Mouse (Mus musculus) megakaryocyte, embryonic 14.5 days (primary cell): Measurements from ENCODE around the gene Fcho2. TPM values are rescaled to one million over a fixed set of nuclear protein-coding genes. Genes with fewer than 3 reads are reported as not detected.
"Not testable (repeated sequence)": the region's sequence is repeated elsewhere in the genome, so short reads cannot be mapped to it uniquely, and the experiment has no call there.

Experiments used
- H3K27me3 ChIP-seq: replicated peaks from 2 replicates; pipeline ENCODE3; 2012; ENCODE audit warnings: inconsistent platforms
- H3K36me3 ChIP-seq: replicated peaks from 2 replicates; pipeline ENCODE3; 2012; ENCODE audit warnings: low read length, inconsistent platforms, mixed read lengths
- H3K4me1 ChIP-seq: 2 replicates; pipeline ENCODE4 v1.6.1; 2012; ENCODE audit warnings: inconsistent platforms
- H3K4me3 ChIP-seq: replicated peaks from 2 replicates; pipeline ENCODE3; 2012; ENCODE audit warnings: moderate library complexity, mild to moderate bottlenecking, inconsistent platforms
- H3K9me3 ChIP-seq: 2 replicates; pipeline ENCODE4 v1.6.1; 2012; ENCODE audit warnings: inconsistent platforms
- FLI1 ChIP-seq: IDR thresholded peaks from 2 replicates; pipeline ENCODE4 v1.6.1; 2012; ENCODE audit warnings: low read length, inconsistent platforms, mixed read lengths
- GATA1 ChIP-seq: IDR thresholded peaks from 3 replicates; pipeline ENCODE4 v1.6.1; 2012; ENCODE audit warnings: mixed read lengths, low read length, inconsistent platforms, borderline replicate concordance
- polyA plus RNA-seq: library from polyadenylated mRNA; stranded (reverse); fragments of >175 nt; gene quantifications from 2 replicates; pipeline ENCODE4 v1.2.3, GENCODE M21; 2012; ENCODE audit warnings: low replicate concordance; ENCODE audit not compliant: insufficient read depth

Gene Fcho2
- polyA plus RNA-seq: 0.39 TPM in 1 of 2 replicates, not detected in the other

DNA sequence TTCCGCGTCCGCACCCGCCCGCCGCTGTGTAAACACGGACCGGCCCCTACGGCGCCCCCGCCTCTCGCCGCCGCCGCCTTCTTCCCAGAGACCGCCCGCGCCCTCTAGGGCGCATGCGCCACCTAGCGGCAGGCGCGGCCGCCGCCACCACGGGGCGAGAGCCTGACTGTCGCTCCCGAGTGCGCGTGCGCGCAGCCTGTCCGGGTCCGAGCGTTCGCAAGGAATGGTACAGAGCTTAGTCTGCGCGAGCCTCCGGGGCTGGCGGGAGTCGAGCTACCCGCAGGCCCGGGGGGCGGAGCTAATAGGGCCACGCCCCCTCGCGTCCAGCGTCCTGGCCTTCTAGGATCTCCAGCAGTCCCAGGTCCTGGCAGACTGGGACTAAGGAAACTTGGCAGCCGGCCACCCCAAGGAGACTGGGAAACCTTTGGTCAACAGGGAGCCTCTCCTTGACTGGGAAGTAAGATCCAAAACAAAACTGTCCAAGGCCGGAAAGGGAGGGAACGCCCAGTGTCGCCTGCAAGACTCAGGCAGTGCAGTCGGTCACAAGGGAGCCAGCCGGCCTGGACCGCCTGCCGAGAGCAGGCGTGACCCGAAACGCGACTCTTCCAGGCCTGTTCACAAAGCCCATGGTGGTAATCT lies at the start of gene Fcho2:
TSS of gene Fcho2 (minus strand) at position 303 of the 639 bp plus-strand sequence.
- H3K4me3 ChIP-seq: peak within 1 kb of the TSS; percentile 98
- H3K9me3 ChIP-seq: no peaks in the 10 kb centered on the region
- TF ChIP-seq FLI1 (no peak), GATA1 (no peak)
- H3K36me3 ChIP-seq: no peaks in the 10 kb centered on the region
- H3K27me3 ChIP-seq: no peaks in the 10 kb centered on the region
- peaks cover 60% of the 10 kb centered on the region for H3K4me1 ChIP-seq

GRCm38 (mm10) chr13:98855291-98855690 lies 40.0 kb upstream of the Fcho2 start:
- H3K27me3 ChIP-seq: no peaks in the 10 kb centered on the region
- peaks cover 92% of the 10 kb centered on the region for H3K36me3 ChIP-seq
- TF ChIP-seq FLI1 (no peak), GATA1 (no peak)
- H3K9me3 ChIP-seq: no peaks in the 10 kb centered on the region
- no peaks in the 10 kb centered on the region; the same call in 1 of the 2 replicates for H3K4me1 ChIP-seq
- no peak overlapping the region for H3K4me3 ChIP-seq

DNA sequence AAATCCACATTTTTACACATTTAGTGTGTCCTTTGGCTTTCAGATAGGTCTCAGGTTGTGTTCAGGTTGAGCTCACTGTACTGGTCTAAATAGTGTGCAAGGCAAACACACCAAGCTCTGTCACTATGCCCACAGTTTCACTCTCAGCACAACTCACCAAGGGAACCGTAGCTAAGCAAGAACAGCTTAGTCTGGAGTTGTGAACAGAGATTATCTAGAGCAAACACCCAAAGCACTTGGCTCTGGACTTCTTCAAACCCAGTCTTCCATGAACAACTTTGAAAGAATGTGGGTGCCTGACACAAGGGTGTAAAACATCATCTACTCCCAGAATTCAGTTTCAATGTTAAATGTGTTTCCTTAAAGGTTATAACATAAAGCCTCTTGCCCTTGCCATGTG lies 30.5 kb upstream of the Fcho2 start:
- peaks cover 89% of the 10 kb centered on the region for H3K36me3 ChIP-seq
- H3K4me3 ChIP-seq: no peak overlapping the region
- TF ChIP-seq FLI1 (no peak), GATA1 (no peak)
- no peaks in the 10 kb centered on the region for H3K9me3 ChIP-seq
- no peaks in the 10 kb centered on the region for H3K4me1 ChIP-seq
- no peaks in the 10 kb centered on the region for H3K27me3 ChIP-seq

DNA sequence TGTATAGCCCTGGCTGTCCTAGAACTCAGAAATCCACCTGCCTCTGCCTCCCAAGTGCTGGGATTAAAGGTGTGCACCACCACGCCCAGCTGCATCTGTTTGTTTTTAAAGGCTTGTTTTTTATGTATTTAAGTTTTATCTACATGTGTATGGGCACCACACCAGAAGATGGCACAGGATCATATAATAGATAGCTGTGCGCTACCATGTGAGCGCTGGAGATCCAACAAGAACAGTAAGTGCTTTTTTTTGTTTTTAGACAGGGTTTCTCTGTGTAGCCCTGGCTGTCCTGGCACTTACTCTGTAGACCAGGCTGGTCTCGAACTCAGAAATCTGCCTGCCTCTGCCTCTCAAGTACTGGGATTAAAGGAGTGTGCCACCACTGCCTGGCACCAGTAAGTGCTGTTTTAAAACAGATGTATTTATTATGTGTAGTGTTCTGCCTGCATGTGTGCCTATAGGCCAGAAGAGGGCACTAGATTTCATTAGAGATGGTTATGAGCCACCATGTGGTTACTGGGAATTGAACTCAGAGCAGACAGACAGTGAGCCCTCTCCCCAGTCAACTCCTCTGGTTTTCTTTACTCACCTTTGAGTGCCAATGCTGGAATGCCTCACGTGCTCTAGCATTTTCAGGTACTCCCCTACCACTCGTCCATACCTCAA lies 21.3 kb upstream of the Fcho2 start:
- Histone ChIP-seq H3K36me3 (peaks cover 47% of the 10 kb centered on the region), H3K4me1 (peaks cover 23% of the 10 kb centered on the region), H3K4me3 (no peak overlapping the region), H3K27me3 (no peaks in the 10 kb centered on the region), H3K9me3 (no peaks in the 10 kb centered on the region)
- TF ChIP-seq GATA1 (no peak), FLI1 (no peak)

DNA sequence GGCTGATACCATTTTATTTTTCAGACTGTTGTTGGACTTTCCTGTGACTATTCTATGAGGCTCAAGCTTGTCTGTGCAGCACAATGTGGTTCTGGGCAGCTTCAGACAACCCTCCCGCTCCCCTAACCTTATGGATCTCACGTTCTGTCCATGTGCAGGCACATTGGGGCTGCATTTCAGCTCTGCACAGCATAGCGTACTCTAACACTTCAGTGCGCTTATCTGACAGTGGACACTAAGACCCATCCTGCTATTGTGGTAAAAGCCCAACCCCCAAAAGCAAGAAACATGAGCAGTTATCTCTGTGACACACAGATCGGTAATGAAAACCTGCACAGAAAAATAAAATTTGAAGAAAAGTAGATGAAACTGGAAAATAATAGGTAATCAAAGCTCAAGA lies 20.5 kb upstream of the Fcho2 start:
- TF ChIP-seq GATA1 (no peak), FLI1 (no peak)
- H3K9me3 ChIP-seq: no peaks in the 10 kb centered on the region
- H3K4me1 ChIP-seq: peaks cover 25% of the 10 kb centered on the region
- H3K36me3 ChIP-seq: peaks cover 39% of the 10 kb centered on the region
- H3K27me3 ChIP-seq: no peaks in the 10 kb centered on the region
- H3K4me3 ChIP-seq: peak overlapping the region; percentile 17

- Histone ChIP-seq H3K36me3 (peaks cover 29% of the 10 kb centered on the region), H3K4me1 (peaks cover 25% of the 10 kb centered on the region), H3K27me3 (no peaks in the 10 kb centered on the region), H3K9me3 (no peaks in the 10 kb centered on the region), H3K4me3 (no peak overlapping the region)
- TF ChIP-seq FLI1: no peak
- TF ChIP-seq GATA1: no peak
These were observed 19.5 kb upstream of the Fcho2 start for GRCm38 (mm10) chr13:98834723-98835122.

DNA sequence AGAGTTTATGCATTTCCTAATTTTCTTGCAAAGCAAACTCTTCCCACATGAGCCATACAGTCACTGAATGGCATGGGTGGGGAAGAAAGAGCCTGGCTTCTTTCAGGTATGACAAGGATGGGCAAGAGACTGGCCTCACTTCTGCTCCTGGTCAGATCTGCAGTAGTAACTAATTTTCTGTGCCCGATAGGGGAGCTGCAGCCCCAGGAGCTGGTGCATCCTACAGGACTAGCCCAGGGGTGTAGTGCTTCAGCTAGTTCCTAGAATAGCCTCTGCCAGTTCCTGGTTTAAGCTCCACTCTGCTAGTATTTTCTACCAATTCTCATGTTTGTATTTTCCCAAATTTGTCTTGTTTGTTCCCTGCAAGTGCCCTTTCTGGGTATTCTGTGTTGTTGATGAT lies 18.9 kb upstream of the Fcho2 start:
- Histone ChIP-seq H3K4me3 (no peak overlapping the region), H3K36me3 (peaks cover 25% of the 10 kb centered on the region), H3K27me3 (no peaks in the 10 kb centered on the region), H3K4me1 (peaks cover 25% of the 10 kb centered on the region), H3K9me3 (no peaks in the 10 kb centered on the region)
- TF ChIP-seq FLI1: no peak
- no peak for TF ChIP-seq GATA1

DNA sequence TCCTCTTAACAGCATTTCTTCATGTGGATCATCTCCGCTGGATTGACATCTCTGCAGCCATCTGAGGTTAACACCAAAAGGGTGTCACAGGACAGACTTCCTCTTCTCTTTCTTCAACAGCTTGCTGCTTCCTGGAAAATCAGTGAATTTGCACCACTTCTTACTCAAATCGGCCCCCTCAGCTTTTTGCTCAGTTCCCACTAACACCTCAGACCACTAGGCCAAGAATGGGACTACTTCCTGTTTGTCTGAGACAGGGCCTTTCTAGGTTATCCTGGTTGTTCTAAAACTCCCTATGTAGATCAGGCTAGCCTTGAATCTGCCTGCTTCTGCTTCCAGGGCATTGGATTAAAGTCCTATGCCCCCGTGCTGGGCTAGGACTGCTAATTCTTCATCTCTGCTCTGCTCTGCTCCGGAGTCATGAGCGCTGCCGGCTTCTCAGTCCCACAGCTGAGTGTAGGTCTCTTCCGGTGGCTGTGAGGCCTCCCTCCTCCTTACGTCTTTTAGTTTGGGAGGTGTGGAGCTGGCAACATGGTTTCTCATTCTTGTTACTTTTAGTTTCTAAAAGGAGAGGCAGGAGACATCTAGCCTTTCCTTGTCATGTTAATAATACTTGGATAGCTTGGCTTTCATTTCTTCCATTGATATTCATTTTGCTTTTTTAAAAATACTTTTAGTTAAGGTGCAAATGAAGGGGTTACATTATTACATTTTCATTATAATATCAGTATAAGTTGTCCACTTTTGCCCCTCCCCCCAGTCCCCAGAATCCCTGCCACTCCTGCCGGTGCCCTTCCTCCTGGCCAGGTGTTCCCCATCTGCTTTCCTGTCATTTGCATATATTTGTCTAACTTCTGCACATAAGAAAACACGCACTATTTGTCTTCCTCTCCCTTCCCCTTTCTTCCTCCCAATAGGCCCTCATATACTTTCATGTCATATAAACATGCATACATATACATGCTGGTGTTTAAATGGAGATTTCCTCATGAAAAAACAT lies 17.5 kb upstream of the Fcho2 start:
- H3K27me3 ChIP-seq: no peaks in the 10 kb centered on the region
- TF ChIP-seq FLI1 (no peak), GATA1 (no peak)
- no peaks in the 10 kb centered on the region for H3K9me3 ChIP-seq
- peaks cover 25% of the 10 kb centered on the region for H3K4me1 ChIP-seq
- H3K36me3 ChIP-seq: peaks cover 11% of the 10 kb centered on the region
- no peak overlapping the region for H3K4me3 ChIP-seq

DNA sequence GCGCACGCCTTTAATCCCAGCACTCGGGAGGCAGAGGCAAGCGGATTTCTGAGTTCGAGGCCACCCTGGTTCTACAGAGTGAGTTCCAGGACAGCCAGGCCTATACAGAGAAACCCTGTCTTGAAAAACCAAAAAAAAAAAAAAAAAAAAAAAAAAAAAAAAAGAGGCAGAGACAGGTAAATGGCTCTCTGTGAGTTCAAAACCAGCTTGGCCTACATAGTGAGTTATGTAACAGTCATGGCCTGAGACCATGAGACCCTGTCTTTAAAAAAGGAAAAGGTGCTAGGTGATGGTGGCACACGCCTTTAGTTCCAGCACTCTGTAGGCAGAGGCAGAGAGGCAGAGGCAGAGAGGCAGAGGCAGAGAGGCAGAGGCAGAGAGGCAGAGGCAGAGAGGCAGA lies 13.8 kb upstream of the Fcho2 start:
- H3K36me3 ChIP-seq, H3K4me3 ChIP-seq, H3K9me3 ChIP-seq, H3K27me3 ChIP-seq: not testable (repeated sequence)
- peaks cover 17% of the 10 kb centered on the region for H3K4me1 ChIP-seq
